Mouse (Mus musculus): Measurements from ENCODE around the gene Zfand6. TPM values are rescaled to one million over a fixed set of nuclear protein-coding genes. Genes with fewer than 3 reads are reported as not detected.

Gene Zfand6
- polyA plus RNA-seq (2012): 27.2 and 49.9 TPM in 2 replicates

DNA sequence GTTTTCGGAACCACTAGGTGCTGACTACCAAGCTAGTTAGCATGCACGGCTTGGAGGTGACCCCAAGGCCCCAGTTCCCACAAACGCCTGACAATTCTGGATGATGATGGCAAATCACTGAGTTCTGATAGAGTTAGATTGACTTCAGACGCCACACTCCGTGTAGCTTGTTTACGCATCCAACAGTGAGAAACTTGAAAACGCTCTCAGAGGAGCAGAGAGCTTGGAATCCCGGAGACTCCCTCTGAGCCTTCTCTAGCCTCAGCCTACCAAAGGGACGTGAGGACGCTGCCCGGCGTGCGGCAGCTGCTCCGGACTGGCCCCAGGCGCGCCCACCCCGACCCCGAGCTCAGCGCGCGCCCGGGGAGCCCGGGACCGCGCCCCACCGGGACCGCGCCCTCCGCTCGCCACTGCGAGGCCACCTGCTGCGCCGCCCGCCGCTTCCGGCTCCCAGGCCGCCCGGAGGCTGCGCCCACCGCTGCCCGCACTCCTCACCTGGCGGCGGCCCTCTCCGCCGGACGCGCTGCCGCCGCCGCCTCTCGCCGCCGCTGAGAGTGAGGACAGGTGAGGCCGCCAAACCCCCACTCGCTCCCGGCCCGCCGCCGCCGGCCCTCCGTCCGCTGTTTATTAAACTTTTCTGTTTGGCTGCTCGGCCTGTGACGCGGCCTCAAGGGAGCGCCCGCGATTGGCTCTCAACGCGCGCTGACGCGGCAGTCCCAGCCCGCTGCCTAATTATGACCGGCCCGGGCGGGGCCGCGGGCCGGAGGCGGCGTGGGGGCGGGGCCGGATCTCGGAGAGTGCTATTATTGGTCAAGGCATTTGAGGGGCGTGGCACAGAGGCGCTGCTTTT lies at the start of gene Zfand6:
Zfand6 (minus strand) TSS at position 709 of the 850 bp plus-strand sequence.
- no peak for TF ChIP-seq GATA1 (IDR thresholded peaks at IDR 0.05; ENCODE audit: low read length)

DNA sequence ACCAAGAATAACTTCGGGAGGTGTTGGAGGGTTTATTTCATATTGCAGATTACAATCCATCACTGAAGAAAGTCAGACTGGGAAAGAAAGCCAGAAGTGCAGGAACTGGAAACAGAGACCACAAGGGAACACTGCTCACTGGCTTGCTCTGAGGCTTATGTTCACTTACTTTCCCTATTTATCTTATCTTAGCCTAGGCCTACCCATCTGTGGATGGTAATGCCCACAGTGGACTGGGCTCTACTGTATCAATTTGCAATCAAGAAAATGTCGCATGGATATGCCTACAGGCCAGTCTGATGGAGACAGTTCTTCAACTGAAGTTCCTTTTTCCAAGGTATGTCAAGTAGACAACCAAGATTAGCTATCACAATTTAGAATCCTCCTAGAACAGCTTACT lies 47.0 kb upstream of the Zfand6 start:
- TF ChIP-seq GATA1 (IDR thresholded peaks at IDR 0.05; ENCODE audit: low read length): no peak

DNA sequence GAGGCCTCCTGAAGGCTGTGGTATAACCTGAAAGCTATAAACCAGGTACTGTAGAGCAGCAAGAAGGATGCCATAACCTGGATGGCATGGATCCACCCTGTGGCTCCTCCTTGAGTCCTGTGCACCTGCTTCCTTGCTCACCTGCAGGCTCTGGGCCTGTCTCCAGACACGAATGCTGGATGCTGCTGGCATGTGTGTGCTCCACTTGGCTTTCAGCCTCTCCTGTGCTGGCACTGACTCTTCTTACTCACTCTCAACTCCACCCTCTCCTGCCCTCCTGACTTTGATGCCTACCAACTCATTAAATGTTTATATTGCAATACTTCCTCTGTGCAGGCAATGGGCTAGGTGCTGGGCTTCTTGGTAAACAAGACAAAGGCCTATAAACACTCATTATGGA lies 43.3 kb upstream of the Zfand6 start:
- TF ChIP-seq GATA1 (IDR thresholded peaks at IDR 0.05; ENCODE audit: low read length): no peak

DNA sequence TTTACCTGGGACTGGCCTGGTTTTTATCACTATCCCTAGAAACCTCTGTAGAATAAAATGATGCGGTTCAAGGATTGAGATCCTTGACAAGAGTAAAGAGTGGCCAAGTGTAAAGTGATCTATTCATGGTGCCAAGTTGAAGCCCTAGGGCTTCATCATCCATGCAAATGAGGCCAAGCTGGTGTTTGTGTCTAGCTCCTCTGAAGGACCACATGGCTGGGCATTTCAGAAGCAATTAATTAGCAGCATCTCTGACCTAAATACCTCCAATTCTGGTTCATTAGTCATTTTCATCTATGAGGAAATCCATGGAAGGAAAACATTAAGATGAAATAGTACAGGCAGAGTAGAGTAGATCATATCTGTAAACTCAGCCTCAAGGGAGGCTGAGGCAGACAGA lies 42.3 kb upstream of the Zfand6 start:
- TF ChIP-seq GATA1 (IDR thresholded peaks at IDR 0.05; ENCODE audit: low read length): no peak

DNA sequence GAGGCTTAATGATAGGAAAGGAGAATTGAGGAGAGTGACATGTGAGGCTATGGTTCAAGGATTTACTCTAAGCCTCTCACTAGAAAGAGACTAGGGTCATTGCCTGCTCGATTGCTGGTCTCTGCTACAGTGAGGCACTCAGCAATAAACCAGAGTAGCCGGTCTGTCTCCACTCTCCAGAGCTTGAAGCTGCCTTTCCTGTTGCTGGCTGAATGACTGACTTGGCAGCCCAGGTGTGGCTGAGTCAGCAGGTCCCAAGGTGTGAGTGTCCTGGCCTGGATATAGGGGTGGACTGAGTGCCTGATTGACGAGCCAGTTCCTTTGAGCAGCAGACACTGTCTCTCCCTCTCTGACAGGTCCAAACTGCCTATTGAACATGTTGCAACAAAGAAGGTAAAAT lies 41.3 kb upstream of the Zfand6 start:
- TF ChIP-seq GATA1 (IDR thresholded peaks at IDR 0.05; ENCODE audit: low read length): no peak

DNA sequence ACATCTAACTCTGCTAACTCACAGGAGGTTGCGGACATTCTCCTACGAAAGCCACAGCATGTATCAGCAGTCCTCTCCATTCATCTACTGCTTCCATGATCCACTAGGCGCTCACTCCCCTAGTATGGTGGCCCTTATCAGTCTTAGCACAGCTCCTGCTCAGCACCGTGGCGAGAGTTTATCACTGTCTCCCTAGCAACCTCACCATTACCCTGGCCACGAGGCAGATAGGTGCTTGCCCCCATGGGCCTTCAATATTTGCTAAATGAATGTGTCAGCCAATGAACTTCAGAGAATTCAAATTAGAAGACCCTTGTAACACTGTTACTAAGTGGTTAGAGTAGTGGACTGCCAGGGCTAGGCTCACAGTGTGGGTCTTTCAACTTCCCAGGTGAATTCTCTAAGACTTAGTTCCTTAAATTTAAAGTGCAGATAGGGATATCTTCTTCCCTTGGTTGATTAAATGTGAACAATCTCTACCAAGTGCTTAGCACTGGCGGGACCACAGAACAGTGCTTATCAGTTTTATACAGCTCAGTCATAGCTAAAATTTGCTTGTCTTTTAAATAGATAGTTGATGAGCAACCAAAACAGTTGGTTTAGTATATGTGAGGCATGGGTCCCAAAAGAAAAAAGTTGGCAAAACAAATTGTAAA lies 33.2 kb upstream of the Zfand6 start:
- peak; percentile 60 for TF ChIP-seq GATA1 (IDR thresholded peaks at IDR 0.05; ENCODE audit: low read length)

DNA sequence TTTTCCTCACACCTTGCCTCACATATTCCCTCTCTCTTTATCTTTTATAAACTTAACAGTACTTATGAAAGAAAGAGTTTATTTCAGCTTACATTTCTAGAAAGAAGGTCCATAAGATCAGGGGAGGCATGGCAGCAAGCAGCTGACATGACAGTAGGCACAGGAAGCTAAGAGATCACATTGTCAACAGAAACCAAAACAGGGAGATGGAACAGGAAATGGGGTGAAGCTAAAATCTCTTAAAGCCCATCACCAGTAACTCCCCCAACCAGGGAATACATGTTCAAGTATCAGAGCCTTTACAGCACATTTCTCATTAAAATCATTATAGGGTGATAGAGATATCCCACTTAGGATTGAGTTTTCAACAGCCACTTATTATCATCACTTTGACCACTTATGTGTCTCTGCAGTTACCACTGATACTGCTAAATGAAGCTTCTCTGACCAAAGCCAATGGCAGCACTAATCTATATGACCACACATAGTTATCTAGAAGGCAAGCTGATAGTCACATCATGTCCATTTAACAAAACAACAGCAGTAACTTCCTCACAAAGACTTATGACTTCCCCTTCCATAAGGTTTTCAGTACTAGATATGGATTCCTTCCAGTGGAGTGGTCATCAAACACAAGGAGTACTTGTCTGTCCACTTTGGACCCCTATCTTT lies 20.7 kb upstream of the Zfand6 start:
- TF ChIP-seq GATA1 (IDR thresholded peaks at IDR 0.05; ENCODE audit: low read length): peak; percentile 85

DNA sequence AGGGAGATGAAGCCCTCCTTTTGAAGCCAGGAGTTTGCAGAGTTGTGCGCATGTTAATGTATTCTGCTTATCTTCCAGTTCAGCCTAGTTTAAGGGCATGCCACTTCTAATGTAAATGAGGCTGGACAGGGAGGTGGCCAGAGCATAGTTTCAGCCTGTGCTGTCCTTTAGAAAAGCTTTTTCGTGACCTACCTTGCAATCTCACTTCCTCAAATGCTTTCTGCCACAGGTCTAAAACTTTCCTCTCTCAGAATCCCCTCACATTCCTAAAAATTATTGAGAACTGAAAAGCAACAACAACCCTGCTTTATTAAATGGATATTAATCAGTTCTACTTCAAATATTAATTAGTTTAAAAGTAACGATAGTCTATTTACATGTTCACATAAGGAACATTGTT lies 17.1 kb upstream of the Zfand6 start:
- TF ChIP-seq GATA1 (IDR thresholded peaks at IDR 0.05; ENCODE audit: low read length): no peak

DNA sequence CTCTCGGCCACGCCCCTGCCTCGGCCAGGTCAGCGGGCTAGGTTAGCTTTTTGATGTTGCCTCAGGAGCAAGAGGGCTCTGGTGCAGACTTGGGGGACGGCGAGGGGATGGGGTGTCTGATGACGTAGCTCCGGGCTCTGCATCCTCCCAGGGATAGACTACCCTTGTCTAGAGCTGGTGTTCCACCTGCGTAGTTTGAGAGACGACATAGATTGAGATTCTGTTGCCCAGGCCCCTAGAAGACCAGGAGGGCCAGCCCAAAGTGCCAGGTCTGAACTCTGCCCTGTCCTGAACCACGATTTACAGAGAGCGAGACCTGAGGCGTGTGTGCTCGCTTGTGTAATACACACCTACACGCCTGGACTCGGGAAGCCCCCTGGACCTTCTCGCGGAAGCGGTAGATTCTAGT lies 346 bp upstream of the Zfand6 start:
- no peak for TF ChIP-seq GATA1 (IDR thresholded peaks at IDR 0.05; ENCODE audit: low read length)

DNA sequence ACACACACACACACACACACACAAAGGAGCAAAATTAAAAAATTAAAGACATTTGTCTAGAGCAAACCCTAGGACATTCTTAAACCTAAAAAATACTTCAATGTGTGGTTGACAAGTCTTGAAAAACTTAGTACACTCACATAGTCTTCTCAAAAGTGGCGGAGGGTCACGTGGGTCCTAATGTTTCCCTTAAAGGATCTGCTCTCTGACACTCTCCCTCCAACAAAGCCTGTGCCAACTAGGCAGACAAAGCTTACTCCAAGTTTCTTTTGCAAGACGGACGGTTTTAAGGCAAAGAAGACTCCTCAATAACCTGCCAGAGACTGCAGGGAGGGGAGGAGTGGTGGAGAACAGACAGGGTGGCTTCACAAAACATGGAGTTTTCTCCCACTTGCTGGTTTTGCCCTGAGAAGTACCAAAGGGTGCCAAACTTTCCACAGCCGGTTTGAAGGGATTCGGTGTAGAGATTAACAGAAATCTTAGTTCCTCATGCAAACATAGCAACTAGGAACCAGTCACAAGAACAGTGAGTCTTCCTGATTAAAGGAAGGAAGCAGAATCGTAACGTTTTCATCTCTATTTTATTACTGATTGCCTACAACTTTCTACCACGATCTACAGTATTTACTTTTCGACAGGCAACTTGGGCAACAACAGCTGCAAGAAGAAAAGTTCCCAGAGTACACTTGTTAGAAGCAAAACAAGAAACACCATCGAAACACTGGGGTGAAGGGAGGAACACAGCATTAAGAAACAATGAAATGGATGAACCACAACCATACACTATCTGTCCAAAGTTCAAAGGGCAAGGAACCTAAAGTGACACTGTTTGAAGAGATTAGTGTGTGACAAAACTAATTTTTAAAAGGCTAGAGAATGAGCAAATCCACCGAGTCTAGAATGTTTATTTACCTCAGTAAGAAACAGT lies 1.8 kb downstream of the Zfand6 start:
- no peak for TF ChIP-seq GATA1 (IDR thresholded peaks at IDR 0.05; ENCODE audit: low read length)

DNA sequence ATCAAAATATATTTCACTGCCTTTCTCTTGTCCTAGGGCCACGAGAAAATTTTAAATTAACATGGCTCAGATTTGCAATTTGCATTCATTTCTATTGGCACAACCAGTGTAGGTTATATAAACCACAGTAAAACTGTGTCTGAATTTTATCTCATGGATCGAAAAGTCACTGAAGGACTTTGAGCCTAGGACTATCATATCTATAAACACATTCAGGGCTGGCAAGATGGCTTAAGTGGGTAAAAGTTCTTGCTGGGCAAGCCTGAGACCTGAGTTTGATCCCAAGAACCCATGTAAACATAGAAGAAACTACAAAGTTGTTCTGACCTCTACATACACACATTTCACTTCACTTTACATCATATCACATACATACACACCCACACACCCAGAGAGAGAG lies 3.4 kb downstream of the Zfand6 start:
- no peak for TF ChIP-seq GATA1 (IDR thresholded peaks at IDR 0.05; ENCODE audit: low read length)

DNA sequence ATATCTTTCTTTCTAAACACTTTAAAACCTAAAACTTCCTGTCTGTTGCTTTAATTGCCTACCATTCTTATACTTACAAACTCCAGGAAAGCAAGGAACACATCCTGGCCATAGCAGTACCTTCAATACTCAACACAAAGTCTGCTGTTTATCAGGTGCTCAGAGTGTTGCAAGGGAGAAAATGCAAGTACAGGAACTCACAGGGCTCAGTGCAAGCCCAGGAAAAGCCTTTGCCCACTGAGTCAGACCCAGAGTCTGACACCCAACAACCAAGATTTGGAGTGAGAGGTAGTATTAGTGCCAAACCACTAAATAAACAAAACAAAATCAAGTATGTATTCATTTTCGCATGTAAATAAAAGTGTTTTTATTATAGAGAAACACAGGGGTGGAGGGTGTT lies 5.1 kb downstream of the Zfand6 start:
- TF ChIP-seq GATA1 (IDR thresholded peaks at IDR 0.05; ENCODE audit: low read length): no peak

DNA sequence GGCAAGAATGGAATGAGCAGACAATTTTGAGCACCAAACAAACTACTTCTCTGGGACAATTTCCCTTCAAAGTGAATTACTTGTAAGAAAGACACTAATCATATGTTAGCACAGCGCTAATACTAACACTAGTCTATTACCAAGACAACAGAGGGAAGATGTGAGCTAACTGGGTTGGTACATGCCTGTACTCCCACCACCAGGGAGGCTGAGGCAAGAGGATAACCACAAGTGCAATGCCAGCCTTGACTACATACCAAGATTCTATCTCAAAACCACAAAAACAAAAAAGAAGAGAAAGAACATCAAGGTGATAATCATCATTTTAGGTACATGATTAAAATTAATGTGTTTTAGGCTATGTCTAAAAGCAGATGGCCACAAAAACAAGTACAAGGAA lies 8.2 kb downstream of the Zfand6 start:
- no peak for TF ChIP-seq GATA1 (IDR thresholded peaks at IDR 0.05; ENCODE audit: low read length)

DNA sequence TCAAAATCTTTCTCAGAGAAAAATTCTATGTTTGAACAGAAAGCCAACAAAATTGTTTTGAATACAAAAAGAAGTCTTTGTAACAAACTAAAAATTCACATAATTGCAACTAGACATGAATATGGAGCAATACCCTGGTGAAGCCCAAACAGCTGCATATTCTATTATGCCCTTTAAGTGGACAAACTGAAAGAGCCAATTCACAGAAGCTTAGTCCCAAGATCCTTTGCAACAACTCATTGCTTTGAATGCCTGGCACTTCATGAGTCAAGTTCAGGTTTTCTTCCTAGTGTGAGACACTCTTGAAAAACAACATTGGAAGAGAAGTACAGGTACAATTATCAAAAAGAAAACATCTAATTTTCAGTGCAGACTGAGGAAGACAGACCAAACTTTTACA lies 8.8 kb downstream of the Zfand6 start:
- TF ChIP-seq GATA1 (IDR thresholded peaks at IDR 0.05; ENCODE audit: low read length): no peak

DNA sequence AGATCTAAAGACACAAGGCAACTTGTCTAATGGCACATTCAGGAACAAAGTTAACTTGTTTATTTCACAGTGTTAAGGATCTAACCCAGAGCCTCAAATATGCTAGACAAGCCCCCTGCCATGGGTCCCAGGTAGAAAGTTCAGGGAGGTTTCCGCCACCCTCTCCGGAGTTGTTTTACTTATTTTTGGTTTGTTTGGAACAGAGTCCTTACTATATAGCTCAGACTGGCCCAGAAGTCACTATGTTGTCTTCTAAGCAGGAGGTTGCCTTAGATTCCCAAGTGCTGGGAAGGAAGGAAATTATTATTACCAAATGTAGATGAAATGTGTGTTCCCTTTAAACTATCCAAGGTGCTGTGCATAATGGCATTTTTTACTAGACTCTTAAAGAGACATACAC lies 9.7 kb downstream of the Zfand6 start:
- TF ChIP-seq GATA1 (IDR thresholded peaks at IDR 0.05; ENCODE audit: low read length): no peak
